8 mouse cellular contexts compared by ENCODE assay signal in genomic region chr6:83440197-83440509, GRCm38 (mm10). TPM values are rescaled to one million over a fixed set of nuclear protein-coding genes. Genes with fewer than 3 reads are reported as not detected.
DNase-seq lines count a peak whose midpoint lies in the region; ATAC-seq and TF ChIP-seq lines count a peak whose summit lies in the region.

No protein-coding gene starts in this region.

- H3K4me3 ChIP-seq in heart, embryonic 15.5 days, result peak overlapping the region; percentile 73
- H3K4me3 ChIP-seq in bone marrow, adult 2 months (replicated peaks; ENCODE audit: control insufficient read depth, low read depth, low read length), result peak overlapping the region; percentile 79
- peak overlapping the region; percentile 78 for H3K4me3 ChIP-seq in hindbrain, embryonic 11.5 days (ENCODE audit: low read depth, low read length)
- peak overlapping the region; percentile 78 for H3K4me3 ChIP-seq in midbrain, embryonic 10.5 days

- no peak for TF ChIP-seq CTCF in bone marrow, adult 2 months (IDR thresholded peaks at IDR 0.05; ENCODE audit: control insufficient read depth, insufficient read depth, low read length)

- peaks cover 83% of the 10 kb centered on the region for H3K4me1 ChIP-seq in heart, embryonic 15.5 days (replicated peaks)
- H3K4me1 ChIP-seq in bone marrow, adult 2 months (ENCODE audit: control insufficient read depth, insufficient read depth, low read length), result peaks cover 4% of the 10 kb centered on the region
- peaks cover 34% of the 10 kb centered on the region for H3K4me1 ChIP-seq in hindbrain, embryonic 11.5 days (replicated peaks; ENCODE audit: control insufficient read depth, insufficient read depth, low read length)
- H3K4me1 ChIP-seq in midbrain, embryonic 10.5 days, result peaks cover 100% of the 10 kb centered on the region

- peak overlapping the region; percentile 84 for H3K4me2 ChIP-seq in heart, embryonic 15.5 days
- H3K4me2 ChIP-seq in hindbrain, embryonic 11.5 days (replicated peaks; ENCODE audit: low read depth, low read length), result peak overlapping the region; percentile 80

- no peaks in the 10 kb centered on the region for H3K27me3 ChIP-seq in heart, embryonic 15.5 days
- no peaks in the 10 kb centered on the region for H3K27me3 ChIP-seq in hindbrain, embryonic 11.5 days (ENCODE audit: control insufficient read depth, insufficient read depth, low read length)
- no peaks in the 10 kb centered on the region for H3K27me3 ChIP-seq in midbrain, embryonic 10.5 days (ENCODE audit: low read depth, poor library complexity, severe bottlenecking)

- no peak for ATAC-seq in heart, embryonic 15.5 days (replicated peaks; ENCODE audit: insufficient number of reproducible peaks, insufficient read depth, low FRiP score, low read depth)
- no peak for ATAC-seq in hindbrain, embryonic 11.5 days (ENCODE audit: low FRiP score)

- H3K36me3 ChIP-seq in heart, embryonic 15.5 days, result no peaks in the 10 kb centered on the region
- H3K36me3 ChIP-seq in hindbrain, embryonic 11.5 days (ENCODE audit: control insufficient read depth, insufficient read depth, low read length), result no peaks in the 10 kb centered on the region
- peaks cover 58% of the 10 kb centered on the region for H3K36me3 ChIP-seq in midbrain, embryonic 10.5 days

- no peak for DNase-seq in heart, adult 8-10 months (ENCODE audit: low spot score)
- DNase-seq in hindbrain, embryonic 11.5 days (ENCODE audit: low spot score), result no peak
- no peak for DNase-seq in midbrain, embryonic 10.5 days (ENCODE audit: low spot score)
- DNase-seq in natural killer cell, adult 2 months (ENCODE audit: low spot score in 2 of 2), result no peak
- DNase-seq in thymus, postnatal 25 days, result no peak
- no peak for DNase-seq in left cerebral cortex, adult 8-10 months (ENCODE audit: low spot score in 2 of 2)

- WGBS in heart, embryonic 15.5 days, result 33% methylated on average over 3 of the region's 3 CpGs
- WGBS in bone marrow, adult 2 months, result 80% methylated on average over 3 of the region's 3 CpGs
- WGBS in hindbrain, embryonic 11.5 days, result 20% methylated on average over 3 of the region's 3 CpGs
- 20% methylated on average over 3 of the region's 3 CpGs for WGBS in midbrain, embryonic 10.5 days

- peak overlapping the region; percentile 68; the same call in 1 of the 2 replicates for H3K9ac ChIP-seq in heart, embryonic 15.5 days
- peak overlapping the region; percentile 93 for H3K9ac ChIP-seq in hindbrain, embryonic 11.5 days (ENCODE audit: low read depth, low read length)

- H3K27ac ChIP-seq in heart, embryonic 15.5 days, result peak overlapping the region; percentile 87
- no peak overlapping the region for H3K27ac ChIP-seq in bone marrow, adult 2 months (ENCODE audit: control insufficient read depth, insufficient read depth, low read depth, low read length, poor library complexity)
- H3K27ac ChIP-seq in hindbrain, embryonic 11.5 days (ENCODE audit: low read depth, low read length), result peak overlapping the region; percentile 97
- peak overlapping the region; percentile 97 for H3K27ac ChIP-seq in midbrain, embryonic 10.5 days (replicated peaks)

- no peaks in the 10 kb centered on the region for H3K9me3 ChIP-seq in heart, embryonic 15.5 days (replicated peaks)
- no peaks in the 10 kb centered on the region for H3K9me3 ChIP-seq in hindbrain, embryonic 11.5 days (ENCODE audit: control insufficient read depth, low read length)
- no peaks in the 10 kb centered on the region for H3K9me3 ChIP-seq in midbrain, embryonic 10.5 days (replicated peaks)

- TF ChIP-seq POLR2A in bone marrow, adult 2 months (IDR thresholded peaks at IDR 0.05; ENCODE audit: borderline replicate concordance, control insufficient read depth, low read depth, low read length), result no peak

RNA-seq across cellular contexts. Expression of gene Tet3, which starts 18.7 kb away (rescaled TPM):
- polyA plus RNA-seq in heart, embryonic 15.5 days (2015; fragmentation: Nextera tagmentation; extraction: Ambion mirVana), result 26.2 and 37.5 TPM in 2 replicates
- 10 to 100 TPM; 15.5 to 19.8 (median 17.2) TPM for total RNA-seq in heart, adult 8-10 months (2022)
- 23.1 and 35.7 TPM in 2 replicates for polyA plus RNA-seq in bone marrow, adult 2 months (2011; ENCODE audit: insufficient read depth, insufficient read length, low replicate concordance, missing spikeins)
- 45.3 and 55.6 TPM in 2 replicates for polyA plus RNA-seq in hindbrain, embryonic 11.5 days (2014; fragmentation: Nextera tagmentation; extraction: Ambion mirVana)
- polyA plus RNA-seq in midbrain, embryonic 10.5 days (2016; fragmentation: Nextera tagmentation; extraction: Ambion mirVana), result 45.1 and 51.0 TPM in 2 replicates
- total RNA-seq in left cerebral cortex, adult 8-10 months (2022), result 10 to 100 TPM; 54.7 to 62.8 (median 59.4) TPM
